Mouse (Mus musculus) G1E (cell line): Measurements from ENCODE around the gene Hist1h2bg.

ENCODE experiments used
- CTCF ChIP-seq: IDR thresholded peaks from 2 replicates; pipeline ENCODE4 v1.5.1; 2012; ENCODE audit warnings: low read depth, low read length, inconsistent platforms, mixed read lengths
- GATA1 ChIP-seq: IDR thresholded peaks from 2 replicates; pipeline ENCODE4 v1.6.1; 2012; ENCODE audit warnings: borderline replicate concordance, low read length, inconsistent platforms, mixed read lengths
- POLR2AphosphoS5 ChIP-seq: IDR thresholded peaks from 2 replicates; pipeline ENCODE4 v1.6.1; 2012; ENCODE audit warnings: low read depth, low read length, inconsistent platforms; ENCODE audit not compliant: insufficient replicate concordance
- TAL1 ChIP-seq: conservative IDR thresholded peaks from 2 replicates; pipeline ENCODE4 v1.6.1; 2012; ENCODE audit warnings: low read depth, low read length, inconsistent platforms, mixed read lengths

- TF ChIP-seq CTCF, result no peak
- TF ChIP-seq TAL1, result no peak
- TF ChIP-seq GATA1, result no peak
- no peak for TF ChIP-seq POLR2AphosphoS5
Measured at GRCm38 (mm10) chr13:23611638-23612037, 40.4 kb downstream of the Hist1h2bg start.
